Mouse (Mus musculus) bone marrow macrophage, adult 2 months (primary cell): ENCODE measurements at regions not wholly inside any gene's neighbourhood (a gene's known extent, or its start where the extent isn't known, plus 50 kb on each side); places are given as distances from the start of the nearest gene placed in this dataset.

ENCODE experiments used
- CTCF ChIP-seq: IDR thresholded peaks from 2 replicates; pipeline ENCODE4 v1.5.1; 2012; ENCODE audit warnings: low read depth, mild to moderate bottlenecking, low read length, moderate library complexity
- POLR2A ChIP-seq: IDR thresholded peaks from 2 replicates; pipeline ENCODE4 v1.6.1; 2012; ENCODE audit warnings: mild to moderate bottlenecking, low read depth, low read length, borderline replicate concordance

DNA sequence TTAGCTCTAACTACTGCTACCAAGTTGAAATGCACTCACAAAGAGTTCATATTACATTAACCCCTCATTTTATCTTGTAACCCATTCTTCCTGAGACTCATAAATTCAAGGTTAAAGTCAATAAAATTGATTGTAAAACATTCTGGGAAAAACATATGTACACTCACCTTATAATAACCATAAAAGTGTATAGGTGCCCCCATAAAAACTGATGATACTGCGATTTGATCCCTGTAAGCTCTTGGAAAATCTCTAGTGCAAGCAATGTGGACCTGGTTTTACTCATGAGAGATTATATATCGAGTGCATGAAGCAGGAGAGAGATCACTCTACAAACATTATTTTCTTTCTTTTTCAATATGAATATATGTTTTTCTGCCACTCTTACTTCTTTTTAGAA is 429.8 kb downstream of the Kctd12 start:
- TF ChIP-seq POLR2A = no peak
- no peak for TF ChIP-seq CTCF
